Mouse (Mus musculus) heart, postnatal 25 days (tissue): ENCODE measurements around the gene Cntd1. TPM values are rescaled to one million over a fixed set of nuclear protein-coding genes. Genes with fewer than 3 reads are reported as not detected.

Source experiments
- DNase-seq: peaks from one replicate; pipeline ENCODE4 v3.0.0; 2022; ENCODE audit warnings: low spot score
- intact Hi-C: fragments of 180-260 bp; cut with DNase I; formaldehyde crosslinking; loops from one replicate; pipeline ENCODE4 v1.15.1; 2025
- total RNA-seq, 2 experiments: library from RNA; stranded (reverse); gene quantifications; 2 replicates each; pipeline ENCODE4 v1.2.3; 2021

The Cntd1 gene
- total RNA-seq, 2 experiments from 2014 or later = 0.10 to 0.28 TPM

- DNase-seq = no peak
- intact Hi-C loops = loop anchor here (2.0 kb wide), 1 partner anchor 18 kb away; the partner anchor contains the start of gene Wnk4
These were observed 369 bp downstream of the Cntd1 start for GRCm38 (mm10) chr11:101279193-101279569.

- intact Hi-C loops = no loop called here
- no peak for DNase-seq
These were observed 2.0 kb downstream of the Cntd1 start for GRCm38 (mm10) chr11:101280837-101281236.

- DNase-seq = no peak
- intact Hi-C loops = no loop called here
These were observed 4.1 kb downstream of the Cntd1 start for GRCm38 (mm10) chr11:101282896-101283295.

GRCm38 (mm10) chr11:101283805-101284204, 5.0 kb downstream of the Cntd1 start:
- intact Hi-C loops = no loop called here

GRCm38 (mm10) chr11:101287306-101287705, 8.5 kb downstream of the Cntd1 start:
- DNase-seq = no peak
- intact Hi-C loops = no loop called here

More at GRCm38 (mm10) chr11:101283805-101284204, 5.0 kb downstream of the Cntd1 start:
- DNase-seq = no peak

- intact Hi-C loops = loop anchor here (10.0 kb wide), 1 partner anchor 186 kb away; no protein-coding TSS in a partner anchor
- DNase-seq = no peak
These were observed 12.4 kb downstream of the Cntd1 start for GRCm38 (mm10) chr11:101291231-101291630.

- DNase-seq = no peak
- intact Hi-C loops = loop anchor here (10.0 kb wide), 1 partner anchor 190 kb away; no protein-coding TSS in a partner anchor
These were observed 16.4 kb downstream of the Cntd1 start for GRCm38 (mm10) chr11:101295191-101295590.

GRCm38 (mm10) chr11:101300881-101301280, 22.1 kb downstream of the Cntd1 start:
- intact Hi-C loops = loop anchor here (2.0 kb wide), 1 partner anchor 48 kb away; the partner anchor contains the start of gene Vps25

GRCm38 (mm10) chr11:101301299-101302003, 22.6 kb downstream of the Cntd1 start:
- intact Hi-C loops = loop anchor here (1.0 to 2.0 kb wide), 2 partner anchors 49 to 89 kb away; partner anchors contain the start of gene Vps25
- DNase-seq = no peak

More at GRCm38 (mm10) chr11:101300881-101301280, 22.1 kb downstream of the Cntd1 start:
- DNase-seq = no peak

- DNase-seq = peak; percentile 88
These were observed 23.4 kb downstream of the Cntd1 start, which contains the start of gene Becn1 for GRCm38 (mm10) chr11:101302004-101302798. Becn1 (minus strand) TSS chr11:101302286.

GRCm38 (mm10) chr11:101307744-101308143, 28.9 kb downstream of the Cntd1 start:
- DNase-seq = no peak
- intact Hi-C loops = no loop called here

More at GRCm38 (mm10) chr11:101302004-101302798, 23.4 kb downstream of the Cntd1 start, which contains the start of gene Becn1:
- intact Hi-C loops = loop anchor here (1.0 kb wide), 1 partner anchor 90 kb away; no protein-coding TSS in a partner anchor

- intact Hi-C loops = no loop called here
- DNase-seq = no peak
These were observed 32.3 kb downstream of the Cntd1 start for GRCm38 (mm10) chr11:101311083-101311482.

GRCm38 (mm10) chr11:101312150-101312549, 33.3 kb downstream of the Cntd1 start:
- intact Hi-C loops = no loop called here
- no peak for DNase-seq

GRCm38 (mm10) chr11:101314567-101314966, 35.8 kb downstream of the Cntd1 start:
- intact Hi-C loops = no loop called here
- DNase-seq = no peak

- no peak for DNase-seq
- intact Hi-C loops = no loop called here
These were observed 36.4 kb downstream of the Cntd1 start for GRCm38 (mm10) chr11:101315082-101315650.

GRCm38 (mm10) chr11:101315665-101316500, 37.1 kb downstream of the Cntd1 start, which contains the start of gene Psme3:
Psme3 (plus strand) TSS chr11:101316213.
- intact Hi-C loops = no loop called here
- DNase-seq = peak; percentile 89

GRCm38 (mm10) chr11:101316501-101316917, 37.7 kb downstream of the Cntd1 start:
- DNase-seq = no peak
- intact Hi-C loops = no loop called here

- DNase-seq = no peak
- intact Hi-C loops = loop anchor here (1.0 kb wide), 1 partner anchor 72 kb away; no protein-coding TSS in a partner anchor
These were observed 44.8 kb downstream of the Cntd1 start for GRCm38 (mm10) chr11:101323609-101324008.

- intact Hi-C loops = no loop called here
- no peak for DNase-seq
These were observed 46.0 kb downstream of the Cntd1 start, which contains the start of gene Aoc2 for GRCm38 (mm10) chr11:101324763-101325162. Aoc2 (plus strand) TSS chr11:101325063.
